Mouse (Mus musculus) kidney, embryonic 16.5 days (tissue): ENCODE results near the gene Pde4d. TPM values are rescaled to one million over a fixed set of nuclear protein-coding genes. Genes with fewer than 3 reads are reported as not detected.

ENCODE experiments used
- ATAC-seq: fragments of 200-750 bp; cut with Nextera tagmentation; 2 replicates; pipeline ENCODE4 v1.8.0; 2017; ENCODE audit warnings: moderate TSS enrichment; ENCODE audit not compliant: low FRiP score, low TSS enrichment
- H3K27ac ChIP-seq: fragments of 300-500 bp; sonication (generic); 2 replicates; pipeline ENCODE4 v1.5.1; 2014; ENCODE audit warnings: low read length
- H3K27me3 ChIP-seq: fragments of 300-500 bp; sonication (generic); 2 replicates; pipeline ENCODE4 v1.6.1; 2014; ENCODE audit warnings: low read length, control low read depth, mixed read lengths; ENCODE audit not compliant: insufficient read depth
- H3K36me3 ChIP-seq: fragments of 300-500 bp; sonication (generic); 2 replicates; pipeline ENCODE4 v1.6.1; 2014; ENCODE audit warnings: low read length, control low read depth, mixed read lengths; ENCODE audit not compliant: insufficient read depth
- H3K4me1 ChIP-seq: fragments of 300-500 bp; sonication (generic); 2 replicates; pipeline ENCODE4 v1.6.1; 2014; ENCODE audit warnings: low read length, control low read depth, mixed read lengths; ENCODE audit not compliant: insufficient read depth
- H3K4me2 ChIP-seq: fragments of 300-500 bp; sonication (generic); replicated peaks from 2 replicates; pipeline ENCODE4 v1.6.1; 2014; ENCODE audit warnings: low read depth, low read length
- H3K4me3 ChIP-seq: fragments of 300-500 bp; sonication (generic); 2 replicates; pipeline ENCODE4 v1.5.1; 2014; ENCODE audit warnings: mild to moderate bottlenecking, low read length
- H3K9ac ChIP-seq: fragments of 300-500 bp; sonication (generic); replicated peaks from 2 replicates; pipeline ENCODE4 v1.6.1; 2014; ENCODE audit warnings: low read length
- H3K9me3 ChIP-seq: fragments of 300-500 bp; sonication (generic); 2 replicates; pipeline ENCODE4 v1.6.1; 2016; ENCODE audit warnings: low read length, control low read depth
- WGBS: fragments of 180-500 bp; shearing (Covaris S2); extraction: QIAGEN DNeasy Blood & Tissue Kit; methylation state at CpG from one replicate; pipeline ENCODE4 v1.1.7; 2014; 5-methylcytosine and 5-hydroxymethylcytosine counted together
- polyA plus RNA-seq: library from polyadenylated mRNA; unstranded; fragments of >200 nt; fragmentation: Nextera tagmentation; extraction: Ambion mirVana; gene quantifications from 2 replicates; pipeline ENCODE4 v1.2.1, GENCODE M21; 2015

Gene Pde4d
- polyA plus RNA-seq, 1 experiment from 2014 or later = 11.1 TPM

DNA sequence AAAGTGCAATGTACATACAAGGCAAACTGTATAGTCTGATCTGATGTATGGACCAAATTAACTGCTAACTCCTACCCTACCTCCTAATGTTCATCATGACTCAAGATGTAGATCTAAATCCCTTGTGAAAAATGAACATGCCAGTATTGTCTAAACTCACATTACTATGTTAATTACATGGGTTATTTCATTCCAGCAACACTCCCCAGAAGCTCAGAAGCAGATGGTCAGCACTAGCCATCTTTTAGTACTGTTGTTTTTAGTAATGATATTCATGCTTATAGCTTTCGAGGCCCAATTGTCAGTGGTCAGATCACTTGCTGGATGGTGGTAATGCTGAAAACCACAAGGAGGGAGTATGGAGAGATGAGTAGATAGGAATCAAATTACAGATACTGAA, 1127.0 kb downstream of the Pde4d start:
- H3K9ac ChIP-seq = no peak overlapping the region
- H3K9me3 ChIP-seq = no peaks in the 10 kb centered on the region
- no peak overlapping the region for H3K4me3 ChIP-seq
- no peak overlapping the region for H3K27ac ChIP-seq
- WGBS = 78% methylated on average over 1 of the region's 1 CpGs
- ATAC-seq = no peak
- H3K36me3 ChIP-seq = no peaks in the 10 kb centered on the region
- H3K27me3 ChIP-seq = no peaks in the 10 kb centered on the region
- H3K4me1 ChIP-seq = no peaks in the 10 kb centered on the region
- H3K4me2 ChIP-seq = no peak overlapping the region

DNA sequence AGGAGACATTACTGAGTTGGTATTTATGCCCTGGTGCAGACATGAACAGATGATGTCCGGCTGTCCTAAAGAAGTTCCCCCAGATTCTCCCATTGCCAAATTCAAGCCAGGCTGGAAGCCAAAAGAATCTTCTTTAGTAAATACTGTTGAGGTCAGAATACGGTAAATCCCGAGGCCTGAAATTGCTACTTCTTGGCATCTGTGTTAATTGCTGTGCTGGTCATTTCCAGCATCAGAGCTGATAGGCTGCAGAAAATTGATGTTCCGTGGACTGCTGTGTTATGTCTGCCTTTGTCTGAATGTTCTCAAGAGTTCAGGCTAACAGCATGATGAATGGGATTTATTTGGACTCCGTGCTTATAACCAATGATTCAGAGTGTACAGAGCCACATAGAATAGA, 1127.7 kb downstream of the Pde4d start:
- Histone ChIP-seq H3K27me3 (no peaks in the 10 kb centered on the region), H3K9ac (no peak overlapping the region), H3K27ac (no peak overlapping the region), H3K4me1 (no peaks in the 10 kb centered on the region), H3K9me3 (no peaks in the 10 kb centered on the region), H3K4me2 (no peak overlapping the region), H3K4me3 (no peak overlapping the region), H3K36me3 (no peaks in the 10 kb centered on the region)
- 71% methylated on average over 5 of the region's 5 CpGs for WGBS
- ATAC-seq = no peak

DNA sequence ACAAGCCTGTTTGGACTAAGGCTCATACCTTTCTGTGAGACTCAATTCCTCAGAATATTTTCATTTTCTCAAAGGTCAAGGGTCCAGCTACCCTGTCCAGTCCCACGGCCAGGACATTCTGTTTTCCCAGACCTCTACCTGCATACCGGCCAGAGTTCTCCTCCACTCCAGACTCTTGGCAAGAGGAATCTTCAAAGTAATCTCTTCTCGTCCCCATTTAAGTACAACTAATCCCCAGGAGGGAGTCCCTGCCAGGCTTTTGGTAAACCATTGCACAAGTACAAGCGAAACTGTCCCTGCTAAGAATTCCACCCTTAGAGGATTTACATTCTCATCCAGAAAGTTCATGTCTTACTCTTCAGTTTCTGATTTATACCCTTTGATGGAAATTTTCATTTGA, 1128.2 kb downstream of the Pde4d start:
- H3K4me2 ChIP-seq = no peak overlapping the region
- H3K4me1 ChIP-seq = no peaks in the 10 kb centered on the region
- H3K9me3 ChIP-seq = no peaks in the 10 kb centered on the region
- H3K27ac ChIP-seq = no peak overlapping the region
- no peaks in the 10 kb centered on the region for H3K27me3 ChIP-seq
- ATAC-seq = no peak
- no peak overlapping the region for H3K4me3 ChIP-seq
- no peak overlapping the region for H3K9ac ChIP-seq
- no peaks in the 10 kb centered on the region for H3K36me3 ChIP-seq
- 62% methylated on average over 4 of the region's 4 CpGs for WGBS

- H3K4me2 ChIP-seq = no peak overlapping the region
- 80% methylated on average over 16 of the region's 16 CpGs for WGBS
- H3K36me3 ChIP-seq = no peaks in the 10 kb centered on the region
- H3K27ac ChIP-seq = no peak overlapping the region
- H3K9ac ChIP-seq = no peak overlapping the region
- ATAC-seq = no peak
- H3K9me3 ChIP-seq = no peaks in the 10 kb centered on the region
- H3K4me1 ChIP-seq = no peaks in the 10 kb centered on the region
- H3K4me3 ChIP-seq = no peak overlapping the region
- no peaks in the 10 kb centered on the region for H3K27me3 ChIP-seq
These were observed 1131.7 kb downstream of the Pde4d start for GRCm38 (mm10) chr13:109581284-109582070.

DNA sequence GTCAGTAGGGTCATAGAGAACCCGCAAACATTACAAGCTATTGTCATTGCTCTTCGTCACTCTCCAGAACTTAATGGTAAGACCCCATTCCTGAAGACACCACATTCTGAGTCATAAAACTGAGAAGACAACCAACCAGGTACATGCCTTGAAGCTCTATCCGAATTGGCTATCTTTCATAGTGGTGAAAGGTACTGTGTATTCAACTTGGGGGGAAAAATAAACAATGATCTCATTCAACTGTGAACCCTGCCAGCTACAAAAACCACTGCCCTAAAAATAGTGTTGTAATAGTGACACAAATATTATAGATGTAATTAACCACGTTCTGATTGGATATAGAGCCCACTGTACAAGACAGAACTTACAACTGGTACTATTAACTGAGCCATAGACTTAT, 1140.3 kb downstream of the Pde4d start:
- no peak overlapping the region for H3K9ac ChIP-seq
- H3K4me2 ChIP-seq = no peak overlapping the region
- H3K4me1 ChIP-seq = no peaks in the 10 kb centered on the region
- no peaks in the 10 kb centered on the region for H3K9me3 ChIP-seq
- H3K27ac ChIP-seq = no peak overlapping the region
- no peaks in the 10 kb centered on the region for H3K36me3 ChIP-seq
- no peak overlapping the region for H3K4me3 ChIP-seq
- no peaks in the 10 kb centered on the region for H3K27me3 ChIP-seq
- ATAC-seq = no peak
- 84% methylated on average over 4 of the region's 4 CpGs for WGBS

DNA sequence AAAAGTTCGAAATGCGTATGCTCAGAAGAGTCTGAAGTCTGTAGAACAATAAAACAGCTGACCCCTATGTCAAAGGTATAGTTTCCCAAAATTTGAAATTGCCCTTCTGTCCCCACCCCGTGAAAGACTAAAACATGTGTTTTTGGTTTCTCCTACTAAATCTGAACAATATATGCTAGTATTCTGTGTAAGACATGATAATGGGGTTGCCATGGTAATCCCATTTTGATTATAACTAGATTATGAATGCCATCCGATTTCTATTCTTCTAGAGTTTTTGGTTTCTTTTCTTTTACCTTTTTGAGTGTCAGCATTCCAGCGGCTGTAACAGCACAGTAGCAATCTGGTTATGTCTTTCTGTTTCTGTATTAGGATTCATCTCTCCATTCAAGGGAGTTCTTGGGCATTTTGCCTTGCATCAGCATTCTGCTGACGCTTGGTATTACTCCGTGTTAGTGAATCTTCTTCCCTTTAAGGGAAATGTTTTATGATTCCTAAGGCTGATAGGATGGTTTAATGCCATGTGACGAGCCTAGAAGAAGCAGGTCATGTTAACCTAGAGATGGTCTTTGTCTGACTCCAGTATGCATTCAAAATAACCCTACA, 1142.5 kb downstream of the Pde4d start:
- Histone ChIP-seq H3K36me3 (no peaks in the 10 kb centered on the region), H3K9me3 (no peaks in the 10 kb centered on the region), H3K4me1 (no peaks in the 10 kb centered on the region), H3K4me3 (no peak overlapping the region), H3K9ac (no peak overlapping the region), H3K27ac (no peak overlapping the region), H3K4me2 (no peak overlapping the region), H3K27me3 (no peaks in the 10 kb centered on the region)
- ATAC-seq = no peak
- WGBS = 83% methylated on average over 8 of the region's 8 CpGs

DNA sequence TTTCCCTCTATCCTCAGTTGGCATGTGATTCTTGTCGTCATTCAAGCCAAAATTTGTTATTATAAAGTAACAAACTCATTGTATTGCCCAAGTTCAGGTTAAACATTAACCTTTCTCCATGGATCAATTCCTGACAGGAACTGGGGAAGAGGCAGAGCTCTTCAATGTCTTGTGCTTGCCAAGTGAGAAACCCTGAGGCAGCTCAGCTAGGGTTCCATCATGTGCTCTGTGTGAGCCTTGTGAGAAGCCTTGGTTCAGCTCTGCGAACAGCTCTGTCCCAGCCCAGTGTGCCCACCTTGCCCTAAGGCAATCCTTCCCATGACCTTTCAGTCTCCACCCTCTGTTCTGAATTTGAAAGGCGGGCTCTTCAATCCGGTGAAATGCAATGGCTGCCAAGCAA, 1150.0 kb downstream of the Pde4d start:
- H3K36me3 ChIP-seq = no peaks in the 10 kb centered on the region
- H3K4me1 ChIP-seq = no peaks in the 10 kb centered on the region
- no peak overlapping the region for H3K4me3 ChIP-seq
- no peaks in the 10 kb centered on the region for H3K27me3 ChIP-seq
- 63% methylated on average over 4 of the region's 4 CpGs for WGBS
- H3K9ac ChIP-seq = no peak overlapping the region
- H3K9me3 ChIP-seq = no peaks in the 10 kb centered on the region
- ATAC-seq = no peak
- no peak overlapping the region for H3K27ac ChIP-seq
- H3K4me2 ChIP-seq = no peak overlapping the region

DNA sequence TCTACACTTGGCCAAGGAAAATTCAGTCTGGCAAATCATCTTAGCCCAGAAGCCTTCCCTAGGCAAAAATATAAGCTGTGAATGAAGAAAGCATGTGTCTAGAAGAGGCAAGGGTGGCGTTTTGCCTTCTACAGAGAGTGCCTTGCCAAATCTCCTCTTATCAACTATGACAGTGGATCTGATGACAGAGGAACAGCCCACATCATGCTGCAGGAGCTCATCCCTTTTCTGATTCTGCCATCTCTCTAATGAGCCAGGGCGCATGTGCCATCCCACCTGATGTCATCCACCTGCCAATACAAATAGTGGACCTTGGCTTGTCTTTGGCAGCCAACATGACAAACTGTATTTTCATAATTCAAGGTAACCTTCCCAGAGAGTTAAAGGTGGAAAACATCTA, 1154.3 kb downstream of the Pde4d start:
- no peaks in the 10 kb centered on the region for H3K27me3 ChIP-seq
- H3K9me3 ChIP-seq = no peaks in the 10 kb centered on the region
- no peaks in the 10 kb centered on the region for H3K36me3 ChIP-seq
- H3K4me1 ChIP-seq = no peaks in the 10 kb centered on the region
- no peak overlapping the region for H3K4me3 ChIP-seq
- H3K9ac ChIP-seq = no peak overlapping the region
- WGBS = 78% methylated on average over 2 of the region's 2 CpGs
- no peak overlapping the region for H3K4me2 ChIP-seq
- no peak for ATAC-seq
- no peak overlapping the region for H3K27ac ChIP-seq

DNA sequence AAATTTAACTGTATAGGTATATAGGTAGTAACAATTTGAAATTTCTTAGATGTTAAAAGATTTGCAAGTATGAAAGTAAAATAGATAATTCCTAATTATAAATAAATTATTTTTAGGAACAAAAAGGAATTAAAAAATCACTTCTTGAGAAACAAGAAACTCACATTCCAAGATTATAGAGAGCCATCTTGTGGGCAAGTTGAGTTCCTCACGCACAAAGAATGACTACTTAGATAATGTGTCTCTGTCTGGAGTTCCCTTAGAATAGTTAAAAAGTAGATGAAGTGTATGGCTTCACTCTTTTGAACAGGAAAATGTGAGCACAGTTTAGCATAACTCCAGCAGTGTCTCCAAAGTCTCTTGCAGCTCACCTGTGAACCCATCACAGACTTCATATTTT, 1155.4 kb downstream of the Pde4d start:
- H3K9me3 ChIP-seq = no peaks in the 10 kb centered on the region
- H3K36me3 ChIP-seq = no peaks in the 10 kb centered on the region
- WGBS = 86% methylated on average over 1 of the region's 1 CpGs
- H3K4me3 ChIP-seq = no peak overlapping the region
- H3K4me1 ChIP-seq = no peaks in the 10 kb centered on the region
- no peak overlapping the region for H3K9ac ChIP-seq
- H3K4me2 ChIP-seq = no peak overlapping the region
- H3K27ac ChIP-seq = no peak overlapping the region
- no peak for ATAC-seq
- no peaks in the 10 kb centered on the region for H3K27me3 ChIP-seq

GRCm38 (mm10) chr13:109609106-109609804, 1159.5 kb downstream of the Pde4d start:
- 65% methylated on average over 9 of the region's 9 CpGs for WGBS
- H3K4me3 ChIP-seq = no peak overlapping the region
- ATAC-seq = no peak
- H3K9ac ChIP-seq = no peak overlapping the region
- no peaks in the 10 kb centered on the region for H3K27me3 ChIP-seq
- H3K9me3 ChIP-seq = no peaks in the 10 kb centered on the region
- no peaks in the 10 kb centered on the region for H3K36me3 ChIP-seq
- no peak overlapping the region for H3K4me2 ChIP-seq
- H3K4me1 ChIP-seq = peaks cover 11% of the 10 kb centered on the region; the same call in 1 of the 2 replicates
- no peak overlapping the region for H3K27ac ChIP-seq
